Mouse (Mus musculus): ENCODE results near the gene Apol8. TPM values are rescaled to one million over a fixed set of nuclear protein-coding genes. Genes with fewer than 3 reads are reported as not detected.

Apol8 gene
- polyA plus RNA-seq (2012; rRNA removed): 0.25 and 0.27 TPM in 2 replicates

DNA sequence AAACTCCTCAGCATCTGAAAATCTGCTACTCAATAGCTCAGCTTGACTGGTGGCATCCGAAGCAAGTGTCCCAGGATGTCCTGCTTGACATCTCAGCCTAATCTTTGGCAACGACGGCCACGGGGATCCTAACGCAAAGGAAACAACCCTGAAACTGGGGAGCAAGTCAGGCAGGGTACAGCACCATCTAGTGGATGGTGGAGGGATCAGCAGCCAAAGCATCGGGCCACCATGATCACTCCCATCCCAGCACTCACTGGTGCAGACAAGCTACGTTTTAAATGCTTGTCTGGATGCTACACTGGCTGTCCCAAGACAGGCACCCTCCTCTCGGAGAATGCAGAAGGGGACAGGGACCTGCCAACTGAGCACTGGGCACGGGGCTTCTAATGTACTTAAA lies at the start of gene Apol8:
Gene Apol8, minus strand, starts transcription at position 156 of the 400 bp plus-strand sequence.

DNA sequence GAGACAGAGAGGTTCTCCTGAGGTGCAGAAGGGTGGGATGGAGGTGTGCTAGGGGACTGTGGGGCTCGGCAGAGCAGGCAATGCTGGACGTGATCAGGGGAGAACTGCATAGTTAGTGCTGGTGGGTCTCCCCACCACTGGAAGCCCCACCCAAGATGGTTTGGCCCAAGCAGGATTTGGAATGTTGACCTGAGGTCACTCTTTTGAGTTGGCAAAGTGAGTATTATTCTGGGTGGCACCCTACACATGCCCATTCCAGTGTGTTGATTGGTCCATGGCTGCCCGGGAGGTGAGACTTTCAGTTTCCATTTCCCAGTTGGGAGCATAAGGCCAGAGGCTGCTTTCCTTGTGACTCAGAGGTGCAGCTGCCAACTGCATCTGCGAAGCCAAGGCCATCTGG lies 28.1 kb downstream of the Apol8 start, which contains the start of gene Apol9b:
Gene Apol9b, plus strand, starts transcription at position 301 of the 400 bp plus-strand sequence.

DNA sequence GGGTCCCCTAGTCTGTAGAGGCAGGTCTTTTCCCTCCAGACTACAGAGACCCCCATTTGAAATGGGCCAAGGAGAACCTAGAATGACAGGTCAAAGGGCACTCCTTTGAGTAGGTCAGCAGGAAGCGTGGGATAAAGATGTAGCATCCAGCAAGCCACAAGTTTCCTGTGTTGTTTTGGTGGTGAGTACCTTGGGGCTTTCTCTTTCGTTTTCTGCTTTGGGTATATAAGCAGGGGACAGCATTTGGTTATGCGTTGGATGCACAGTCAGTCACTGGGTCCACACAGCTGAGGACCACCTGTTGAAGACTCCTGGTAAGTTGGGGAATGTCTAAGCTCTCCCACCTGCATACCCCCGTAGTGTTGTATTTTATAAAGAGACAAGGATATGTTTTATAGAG lies 58.1 kb downstream of the Apol8 start, which contains the start of gene Apol7e:
Gene Apol7e, plus strand, starts transcription at position 202 of the 400 bp plus-strand sequence.

Other genes with a start within 250 kb of the Apol8 start
- gene Apol11a, start 248.7 kb downstream of the Apol8 start, polyA plus RNA-seq (2012; rRNA removed): not detected in 2 replicates
- gene Apol7c, start 223.7 kb downstream of the Apol8 start, polyA plus RNA-seq (2012; rRNA removed): not detected in 2 replicates
- gene 1700025B11Rik, start 195.1 kb downstream of the Apol8 start, polyA plus RNA-seq (2012; rRNA removed): not detected in 2 replicates
- 0.03 and 0.05 TPM in 2 replicates for gene Apol10b, start 160.9 kb downstream of the Apol8 start, polyA plus RNA-seq (2012; rRNA removed)
- not detected in 2 replicates for gene Gm36245, start 157.7 kb downstream of the Apol8 start, polyA plus RNA-seq (2012; rRNA removed)
- gene Apol11b, start 113.7 kb downstream of the Apol8 start, polyA plus RNA-seq (2012; rRNA removed): not detected in 2 replicates
- gene Apol7e, start 58.1 kb downstream of the Apol8 start, polyA plus RNA-seq (2012; rRNA removed): 0.04 TPM in 2 replicates
- gene Apol9b, start 28.0 kb downstream of the Apol8 start, polyA plus RNA-seq (2012; rRNA removed): 0.09 and 0.23 TPM in 2 replicates
- 14.5 and 16.3 TPM in 2 replicates for gene Myh9, start 85.2 kb upstream of the Apol8 start, polyA plus RNA-seq (2012; rRNA removed)
- gene Txn2, start 172.0 kb upstream of the Apol8 start, polyA plus RNA-seq (2012; rRNA removed): 140 and 144 TPM in 2 replicates
- gene Foxred2, start 199.7 kb upstream of the Apol8 start, polyA plus RNA-seq (2012; rRNA removed): 22.0 and 23.9 TPM in 2 replicates
- 163 and 173 TPM in 2 replicates for gene Eif3d, start 213.8 kb upstream of the Apol8 start, polyA plus RNA-seq (2012; rRNA removed)

All from central nervous system, embryonic 18 days (tissue).